Mouse (Mus musculus) hematopoietic stem cell, adult 5-6 weeks (primary cell): ENCODE results near the gene Shroom1. TPM values are rescaled to one million over a fixed set of nuclear protein-coding genes. Genes with fewer than 3 reads are reported as not detected.

Experiments
- total RNA-seq: library from RNA; stranded (forward); fragments of 172-1452, 232-1000 nt; gene quantifications from 2 replicates; pipeline ENCODE4 v1.2.3, GENCODE M21; 2017

The Shroom1 gene
- total RNA-seq, 1 experiment from 2014 or later = not detected

Other genes with a start within 250 kb of the Shroom1 start
- 359 and 408 TPM in 2 replicates for gene Hspa4, start 156.7 kb upstream of the Shroom1 start, total RNA-seq
- 5.4 and 9.0 TPM in 2 replicates for gene Zcchc10, start 132.5 kb upstream of the Shroom1 start, total RNA-seq
- gene Aff4, start 106.4 kb upstream of the Shroom1 start, total RNA-seq = 91.0 and 127 TPM in 2 replicates
- gene Leap2, start 34.0 kb upstream of the Shroom1 start, total RNA-seq = not detected in 2 replicates
- gene Uqcrq, start 26.4 kb upstream of the Shroom1 start, total RNA-seq = 39.5 and 52.7 TPM in 2 replicates
- gene Gdf9, start 26.2 kb upstream of the Shroom1 start, total RNA-seq = 0.81 TPM in 1 of 2 replicates, not detected in the other
- not detected in 2 replicates for gene Gm10447, start 95 bp upstream of the Shroom1 start, total RNA-seq
- gene Gm9837, start 13.3 kb downstream of the Shroom1 start, total RNA-seq = not detected in 2 replicates
- not detected in 2 replicates for gene Gm9945, start 23.0 kb downstream of the Shroom1 start, total RNA-seq
- not detected in 2 replicates for gene Sowaha, start 23.1 kb downstream of the Shroom1 start, total RNA-seq
- 22.2 and 35.4 TPM in 2 replicates for gene Sept8, start 62.1 kb downstream of the Shroom1 start, total RNA-seq
- gene Kif3a, start 110.2 kb downstream of the Shroom1 start, total RNA-seq = 24.5 and 33.2 TPM in 2 replicates
- gene Il4, start 161.5 kb downstream of the Shroom1 start, total RNA-seq = 2.9 TPM in 1 of 2 replicates, not detected in the other
- not detected in 2 replicates for gene Il13, start 177.5 kb downstream of the Shroom1 start, total RNA-seq